Mouse (Mus musculus): Measurements from ENCODE around the gene Mepce. TPM values are rescaled to one million over a fixed set of nuclear protein-coding genes. Genes with fewer than 3 reads are reported as not detected.
"Not testable (repeated sequence)": the region's sequence is repeated elsewhere in the genome, so short reads cannot be mapped to it uniquely, and the experiment has no call there.

Mepce gene
- total and polyA plus RNA-seq, 3 experiments, result 58.7 to 74.2 TPM; not detected in 1

DNA sequence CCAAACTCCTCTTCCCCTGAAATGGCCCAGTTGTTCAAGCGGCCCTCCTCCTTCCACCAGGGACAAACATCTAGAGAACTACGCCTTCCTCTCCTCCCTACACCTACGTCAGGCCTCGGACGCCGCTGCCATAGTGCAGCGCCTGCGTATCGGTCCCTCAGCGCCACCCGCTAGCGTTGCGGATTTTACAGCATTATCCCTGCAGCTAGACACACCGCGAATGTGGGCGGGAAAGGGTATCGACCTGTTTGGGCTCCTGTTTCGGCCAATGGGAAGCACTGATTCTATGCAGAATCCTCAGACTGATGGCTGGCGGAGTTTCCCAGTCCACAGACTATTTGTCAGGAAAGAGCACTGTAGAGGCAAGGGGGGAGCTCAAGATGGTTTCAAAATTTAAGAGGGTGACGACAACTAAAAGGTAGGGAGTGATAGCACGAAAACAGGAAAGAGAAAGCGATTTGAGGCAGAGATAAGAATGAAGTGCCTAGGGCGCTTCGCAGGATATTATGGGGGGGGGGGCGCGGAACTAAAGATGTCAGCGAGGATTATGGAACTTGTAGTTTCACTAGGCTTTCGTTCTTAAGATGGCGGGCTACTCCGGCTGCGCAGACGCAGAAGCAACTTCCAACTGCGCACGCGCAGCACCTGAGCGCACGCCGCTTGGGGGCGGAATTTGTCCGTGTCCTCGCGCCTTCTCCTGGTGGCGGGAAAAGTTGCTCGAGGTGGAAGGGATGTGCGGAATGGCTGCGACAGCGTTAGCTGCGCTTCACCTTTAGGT, at the start of gene Mepce, which contains the start of gene Zcwpw1 (continued):
- TF ChIP-seq E2F4 (IDR thresholded peaks at IDR 0.05; ENCODE audit: borderline replicate concordance, low read depth, low read length) (peak; percentile 99), CHD1 (IDR thresholded peaks at IDR 0.05; ENCODE audit: low read depth, low read length) (peak; percentile 84; the same call in 1 of the 2 replicates), KAT2A (conservative IDR thresholded peaks at IDR 0.05; ENCODE audit: low read depth, low read length) (peak; percentile 79; the same call in 1 of the 2 replicates), UBTF (IDR thresholded peaks at IDR 0.05; ENCODE audit: borderline replicate concordance, insufficient read depth, low read depth, low read length) (no peak), RCOR1 (IDR thresholded peaks at IDR 0.05; ENCODE audit: low read depth, low read length) (peak; percentile 76; the same call in 1 of the 2 replicates)

DNA sequence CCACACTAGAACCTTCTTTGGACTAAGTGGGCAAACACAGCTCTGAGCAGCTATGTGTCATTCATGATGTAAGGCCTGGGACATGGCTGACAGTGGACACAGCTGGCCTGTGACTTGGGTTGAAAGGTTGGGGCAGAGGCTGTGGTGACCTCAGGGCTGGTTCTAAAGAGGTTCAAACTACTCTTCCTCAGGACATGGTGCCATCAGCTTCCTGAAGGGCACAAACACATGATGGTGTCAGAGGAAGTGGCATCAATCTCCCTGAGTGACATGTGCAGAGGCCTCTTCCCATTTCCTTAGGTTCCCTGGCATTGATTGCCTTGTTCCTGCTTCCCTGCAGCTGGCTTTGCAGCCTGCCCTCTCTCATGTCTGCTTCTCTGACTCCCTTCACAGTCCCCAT, 49.7 kb upstream of the Mepce start:
- not testable (repeated sequence) for H3K27me3 ChIP-seq (ENCODE audit: control insufficient read depth in 1 of 2, insufficient read depth in 2 of 2, low read length in 2 of 2); DNase-seq (ENCODE audit: low read depth, low spot score); H3K9ac ChIP-seq (ENCODE audit: control insufficient read depth, low read depth, low read length, poor library complexity, severe bottlenecking)

DNA sequence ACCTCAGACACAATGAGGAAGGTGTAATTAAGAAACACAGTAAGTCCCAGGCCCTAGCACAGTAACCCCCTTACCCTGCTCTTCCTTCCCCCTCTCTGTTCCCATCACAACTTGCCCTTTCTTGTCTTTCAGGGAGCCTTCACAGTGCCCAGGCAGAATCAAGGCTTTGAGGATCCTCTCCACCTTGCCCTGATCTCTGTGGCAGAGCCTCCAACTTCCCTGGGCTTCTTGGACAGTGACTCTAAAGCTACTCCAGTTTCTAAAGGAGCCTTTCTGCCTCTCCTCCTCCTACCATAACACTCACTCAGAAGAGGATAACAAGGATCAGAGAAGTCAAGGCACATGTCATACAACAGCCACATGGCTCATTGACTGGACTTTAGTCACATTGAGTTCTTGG, 49.2 kb upstream of the Mepce start:
- peak overlapping the region; percentile 5; the same call in 1 of the 2 replicates for H3K27ac ChIP-seq (ENCODE audit: control insufficient read depth, low read depth, low read length)
- peak; percentile 27 for DNase-seq (ENCODE audit: low read depth, low spot score)
- H3K4me1 ChIP-seq (ENCODE audit: control insufficient read depth in 1 of 2, insufficient read depth in 2 of 2, low read length in 2 of 2), result peaks cover 0 to 12% of the 10 kb centered on the region in 2 experiments; a peak in 2 of 4 replicates
- TF ChIP-seq GATA1 (IDR thresholded peaks at IDR 0.05; ENCODE audit: low read depth, low read length), result no peak
- no peak for TF ChIP-seq MXI1 (IDR thresholded peaks at IDR 0.05; ENCODE audit: low read depth, low read length)
- TF ChIP-seq ETS1 (IDR thresholded peaks at IDR 0.05; ENCODE audit: low read depth, low read length), result no peak
- no peak for TF ChIP-seq SIN3A (IDR thresholded peaks at IDR 0.05; ENCODE audit: low read length)
- no peak for TF ChIP-seq CHD2 (IDR thresholded peaks at IDR 0.05; ENCODE audit: low read length)
- no peak for TF ChIP-seq MYB (IDR thresholded peaks at IDR 0.05; ENCODE audit: low read depth, low read length)
- TF ChIP-seq BHLHE40 (IDR thresholded peaks at IDR 0.05; ENCODE audit: borderline replicate concordance, low read depth, low read length), result no peak
- TF ChIP-seq ZMIZ1 (IDR thresholded peaks at IDR 0.05; ENCODE audit: low read depth, low read length), result no peak
- TF ChIP-seq POLR2A (IDR thresholded peaks at IDR 0.05; ENCODE audit: control insufficient read depth in 1 of 2, insufficient read depth in 1 of 2, low read depth in 1 of 2, low read length in 2 of 2, poor library complexity in 1 of 2), result no peak
- H3K79me2 ChIP-seq (ENCODE audit: control insufficient read depth, insufficient read depth, low read length, poor library complexity), result no peaks in the 10 kb centered on the region
- no peaks in the 10 kb centered on the region for H3K27me3 ChIP-seq (ENCODE audit: control insufficient read depth in 1 of 2, insufficient read depth in 2 of 2, low read length in 2 of 2)
- 0 out of 4 replicates have a peak, but pooled peaks cover 0 to 3% of the 10 kb centered on the region in 2 experiments for H3K36me3 ChIP-seq (ENCODE audit: control insufficient read depth in 1 of 2, insufficient read depth in 2 of 2, low read length in 2 of 2)
- H3K9me3 ChIP-seq (replicated peaks; ENCODE audit: insufficient read depth, low read length), result no peaks in the 10 kb centered on the region
- no peak overlapping the region for H3K9ac ChIP-seq (ENCODE audit: control insufficient read depth, low read depth, low read length, poor library complexity, severe bottlenecking)
- H3K4me3 ChIP-seq (ENCODE audit: control insufficient read depth in 1 of 2, insufficient read depth in 1 of 2, low read depth in 2 of 2, low read length in 2 of 2), result no peak overlapping the region

More for the DNA sequence above, 49.7 kb upstream of the Mepce start:
- not testable (repeated sequence) for H3K79me2 ChIP-seq (ENCODE audit: control insufficient read depth, insufficient read depth, low read length, poor library complexity); H3K9me3 ChIP-seq (replicated peaks; ENCODE audit: insufficient read depth, low read length); H3K27ac ChIP-seq (ENCODE audit: control insufficient read depth, low read depth, low read length); H3K36me3 ChIP-seq (ENCODE audit: control insufficient read depth in 1 of 2, insufficient read depth in 2 of 2, low read length in 2 of 2); H3K4me3 ChIP-seq (ENCODE audit: control insufficient read depth in 1 of 2, insufficient read depth in 1 of 2, low read depth in 2 of 2, low read length in 2 of 2)
- peaks cover 0 to 12% of the 10 kb centered on the region in 2 experiments; a peak in 2 of 4 replicates for H3K4me1 ChIP-seq (ENCODE audit: control insufficient read depth in 1 of 2, insufficient read depth in 2 of 2, low read length in 2 of 2)

All from MEL (cell line).